Mouse (Mus musculus) liver, embryonic 14.5 days (tissue): ENCODE results near the gene Gm6882. TPM values are rescaled to one million over a fixed set of nuclear protein-coding genes. Genes with fewer than 3 reads are reported as not detected.
"Not testable (repeated sequence)": the region's sequence is repeated elsewhere in the genome, so short reads cannot be mapped to it uniquely, and the experiment has no call there.

Source experiments
- ATAC-seq: fragments of 200-750 bp; cut with Nextera tagmentation; 2 replicates; pipeline ENCODE4 v1.8.0; 2017; ENCODE audit warnings: moderate number of reproducible peaks, mild to moderate bottlenecking, moderate library complexity; ENCODE audit not compliant: insufficient read depth
- DNase-seq, 3 experiments: peaks; one replicate each; pipeline ENCODE4 v3.0.0-alpha.2; 2012 to 2013; ENCODE audit warnings: low read depth in 3 of 3, low spot score in 3 of 3
- H3K27ac ChIP-seq: fragments of 300-500 bp; sonication (generic); 2 replicates; pipeline ENCODE4 v1.5.1; 2014; ENCODE audit warnings: moderate library complexity, mild to moderate bottlenecking, control low read depth, inconsistent platforms
- H3K27me3 ChIP-seq: fragments of 300-500 bp; sonication (generic); 2 replicates; pipeline ENCODE4 v1.6.1; 2014; ENCODE audit warnings: mild to moderate bottlenecking, low read length, moderate library complexity; ENCODE audit not compliant: control insufficient read depth, insufficient read depth
- H3K36me3 ChIP-seq: fragments of 300-500 bp; sonication (generic); replicated peaks from 2 replicates; pipeline ENCODE4 v1.6.1; 2014; ENCODE audit warnings: low read depth; ENCODE audit not compliant: control insufficient read depth, insufficient read depth
- H3K4me1 ChIP-seq, 2 experiments: fragments of 200-500 bp in 1 of 2; fragments of 300-500 bp in 1 of 2; sonication (generic) in 1 of 2; replicated peaks; 2 replicates each; pipeline ENCODE4 v1.6.1; 2012 to 2014; ENCODE audit warnings: antibody characterized with exemption in 1 of 2, inconsistent platforms in 1 of 2, low read length in 1 of 2; ENCODE audit not compliant: control insufficient read depth in 2 of 2, insufficient read depth in 2 of 2
- H3K4me2 ChIP-seq: fragments of 300-500 bp; sonication (generic); 2 replicates; pipeline ENCODE4 v1.6.1; 2014; ENCODE audit warnings: low read depth, mild to moderate bottlenecking, control low read depth, moderate library complexity
- H3K4me3 ChIP-seq, 2 experiments: fragments of 200-500 bp in 1 of 2; fragments of 300-500 bp in 1 of 2; sonication (generic) in 1 of 2; 2 replicates each; pipeline ENCODE4 v1.5.1; 2012 to 2014; ENCODE audit warnings: low read depth in 2 of 2, low read length in 2 of 2, mild to moderate bottlenecking in 2 of 2, control low read depth in 1 of 2, inconsistent platforms in 1 of 2, moderate library complexity in 1 of 2; ENCODE audit not compliant: insufficient read depth in 1 of 2
- H3K9ac ChIP-seq: fragments of 300-500 bp; sonication (generic); replicated peaks from 2 replicates; pipeline ENCODE4 v1.6.1; 2014; ENCODE audit warnings: mild to moderate bottlenecking, control low read depth, moderate library complexity
- H3K9me3 ChIP-seq: fragments of 300-500 bp; sonication (generic); 2 replicates; pipeline ENCODE4 v1.6.1; 2016; ENCODE audit warnings: low read length, mixed read lengths; ENCODE audit not compliant: control insufficient read depth
- WGBS: fragments of 180-500 bp; shearing (Covaris S2); extraction: QIAGEN DNeasy Blood & Tissue Kit; methylation state at CpG from one replicate; pipeline ENCODE4 v1.1.7; 2014; ENCODE audit not compliant: insufficient replicate concordance; 5-methylcytosine and 5-hydroxymethylcytosine counted together
- polyA plus RNA-seq, 2 experiments: library from polyadenylated mRNA; depleted of rRNA in 1 of 2; stranded (reverse) in 1 of 2; unstranded in 1 of 2; fragments of >200 nt; fragmentation: Nextera tagmentation in 1 of 2; extraction: Ambion mirVana in 1 of 2; gene quantifications; 2 replicates each; pipeline versions ENCODE4 v1.2.1 to v1.2.3; 2012 to 2014

Gm6882 gene
- polyA plus RNA-seq (2012; rRNA removed) (not detected in 2 replicates), polyA plus RNA-seq (2014; fragmentation: Nextera tagmentation; extraction: Ambion mirVana) (not detected in 2 replicates)

GRCm38 (mm10) chr7:21432645-21433044, at the start of gene Gm6882:
Gm6882 (minus strand) TSS chr7:21432745.
- not testable (repeated sequence) for H3K4me2 ChIP-seq, H3K4me3 ChIP-seq, DNase-seq, H3K9ac ChIP-seq, H3K4me1 ChIP-seq, H3K27ac ChIP-seq, H3K27me3 ChIP-seq, ATAC-seq, H3K36me3 ChIP-seq, H3K9me3 ChIP-seq
- WGBS: 10% methylated on average over 1 of the region's 1 CpGs

Other genes starting within 250 kb of the Gm6882 start
- gene Gm5157, start 242.3 kb downstream of the Gm6882 start, polyA plus RNA-seq (2012; rRNA removed): not detected in 2 replicates
- not detected in 2 replicates for gene Gm5157, start 242.3 kb downstream of the Gm6882 start, polyA plus RNA-seq (2014; fragmentation: Nextera tagmentation; extraction: Ambion mirVana)
- gene Vmn1r124, start 172.1 kb downstream of the Gm6882 start, polyA plus RNA-seq (2012; rRNA removed): not detected in 2 replicates
- not detected in 2 replicates for gene Vmn1r124, start 172.1 kb downstream of the Gm6882 start, polyA plus RNA-seq (2014; fragmentation: Nextera tagmentation; extraction: Ambion mirVana)
- not detected in 2 replicates for gene Vmn1r125, start 160.6 kb downstream of the Gm6882 start, polyA plus RNA-seq (2012; rRNA removed)
- gene Vmn1r125, start 160.6 kb downstream of the Gm6882 start, polyA plus RNA-seq (2014; fragmentation: Nextera tagmentation; extraction: Ambion mirVana): not detected in 2 replicates
- not detected in 2 replicates for gene Vmn1r126, start 131.3 kb downstream of the Gm6882 start, polyA plus RNA-seq (2012; rRNA removed)
- not detected in 2 replicates for gene Vmn1r126, start 131.3 kb downstream of the Gm6882 start, polyA plus RNA-seq (2014; fragmentation: Nextera tagmentation; extraction: Ambion mirVana)
- gene Vmn1r127, start 112.9 kb downstream of the Gm6882 start, polyA plus RNA-seq (2012; rRNA removed): not detected in 2 replicates
- gene Vmn1r127, start 112.9 kb downstream of the Gm6882 start, polyA plus RNA-seq (2014; fragmentation: Nextera tagmentation; extraction: Ambion mirVana): not detected in 2 replicates
- gene Vmn1r128, start 83.4 kb downstream of the Gm6882 start, polyA plus RNA-seq (2012; rRNA removed): not detected in 2 replicates
- not detected in 2 replicates for gene Vmn1r128, start 83.4 kb downstream of the Gm6882 start, polyA plus RNA-seq (2014; fragmentation: Nextera tagmentation; extraction: Ambion mirVana)
- gene Vmn1r129, start 71.5 kb downstream of the Gm6882 start, polyA plus RNA-seq (2012; rRNA removed): not detected in 2 replicates
- gene Vmn1r129, start 71.5 kb downstream of the Gm6882 start, polyA plus RNA-seq (2014; fragmentation: Nextera tagmentation; extraction: Ambion mirVana): not detected in 2 replicates
- gene Vmn1r130, start 79.0 kb upstream of the Gm6882 start, polyA plus RNA-seq (2012; rRNA removed): not detected in 2 replicates
- not detected in 2 replicates for gene Vmn1r130, start 79.0 kb upstream of the Gm6882 start, polyA plus RNA-seq (2014; fragmentation: Nextera tagmentation; extraction: Ambion mirVana)
- gene Vmn1r131, start 113.3 kb upstream of the Gm6882 start, polyA plus RNA-seq (2012; rRNA removed): not detected in 2 replicates
- not detected in 2 replicates for gene Vmn1r131, start 113.3 kb upstream of the Gm6882 start, polyA plus RNA-seq (2014; fragmentation: Nextera tagmentation; extraction: Ambion mirVana)
- gene Vmn1r132, start 181.3 kb upstream of the Gm6882 start, polyA plus RNA-seq (2012; rRNA removed): not detected in 2 replicates
- gene Vmn1r132, start 181.3 kb upstream of the Gm6882 start, polyA plus RNA-seq (2014; fragmentation: Nextera tagmentation; extraction: Ambion mirVana): not detected in 2 replicates